Mouse (Mus musculus) liver, adult 2 months (tissue): Measurements from ENCODE around the gene Cyth4.

Experiments
- CTCF ChIP-seq: fragments of 200-500 bp; IDR thresholded peaks from 2 replicates; pipeline ENCODE4 v1.5.1; 2011; ENCODE audit warnings: low read depth, low read length, control low read depth
- POLR2A ChIP-seq: fragments of 200-500 bp; IDR thresholded peaks from 2 replicates; pipeline ENCODE4 v1.6.1; 2011; ENCODE audit warnings: low read length, control low read depth; ENCODE audit not compliant: insufficient read depth; ENCODE audit errors: extremely low read depth

DNA sequence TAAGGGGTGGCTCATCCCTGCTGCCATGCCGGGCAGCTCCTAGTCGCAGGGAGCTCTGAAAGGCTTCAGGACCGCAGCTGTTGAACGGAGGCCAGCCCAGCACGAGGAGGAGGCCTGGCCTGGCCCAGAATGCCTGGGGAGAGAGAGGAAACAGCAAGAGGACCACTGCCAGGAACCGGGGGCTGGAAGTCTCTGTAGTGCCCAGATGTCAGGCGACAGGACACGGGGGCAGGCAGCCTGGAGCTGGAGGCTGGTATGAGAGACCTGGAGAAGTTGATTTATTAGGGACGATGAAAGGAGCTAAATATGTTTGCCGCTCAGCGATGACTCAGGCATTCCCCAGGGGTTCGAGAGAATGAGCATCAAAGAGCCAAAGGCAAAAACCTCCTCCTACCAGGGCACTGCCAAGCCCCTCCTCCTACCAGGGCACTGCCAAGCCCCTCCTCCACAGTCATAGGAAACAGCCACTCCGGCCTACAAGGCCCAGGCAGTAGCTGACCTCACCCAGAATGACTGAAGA is 27.6 kb downstream of the Cyth4 start:
- no peak for TF ChIP-seq POLR2A
- no peak for TF ChIP-seq CTCF
